Comparison of ENCODE assay signal across 24 mouse cellular contexts in the genomic region with DNA sequence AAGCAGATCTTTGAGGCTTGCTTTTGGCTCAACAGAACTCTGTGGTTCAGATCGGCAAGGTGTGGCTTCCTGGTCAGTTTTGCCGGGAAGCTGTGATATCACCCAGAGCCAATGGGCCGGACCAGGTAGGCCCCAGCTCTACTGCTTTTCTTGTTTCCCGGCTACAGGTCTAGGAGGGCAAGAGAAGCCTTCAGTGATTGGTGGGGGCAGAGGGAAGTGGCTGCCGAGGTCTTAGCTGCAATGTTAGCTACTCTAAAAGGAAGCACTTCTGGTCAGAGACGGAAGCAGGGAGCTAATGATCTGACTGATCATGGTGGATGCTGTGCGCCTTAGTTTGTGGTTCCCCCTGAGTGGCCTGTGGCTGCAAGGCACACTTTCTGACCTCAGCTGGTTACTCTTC.
DNase-seq lines count a peak whose midpoint lies in the region; ATAC-seq lines count a peak whose summit lies in the region.
"Had no signal": no experiment of that assay in that cellular context is flagged by ENCODE, and none has a peak within 500 bp of the region (broad histone marks: within the 10 kb centered on the region; RNA-seq: fewer than 3 reads in every experiment).

No protein-coding gene starts in this region.

- no peaks in the 10 kb centered on the region; the same call in 1 of the 2 replicates for H3K36me3 ChIP-seq in splenic B cell, adult 2 months (ENCODE audit: control insufficient read depth, insufficient read depth, low read length, poor library complexity, severe bottlenecking)
- H3K36me3 ChIP-seq: embryonic facial prominence, embryonic 10.5 days; forebrain, embryonic 15.5 days; heart, embryonic 13.5 days; hindbrain, embryonic 15.5 days; limb, embryonic 12.5 days; liver, embryonic 12.5 days; lung, embryonic 15.5 days; stomach, embryonic 15.5 days had no signal

- H3K27me3 ChIP-seq in splenic B cell, adult 2 months (ENCODE audit: control insufficient read depth, insufficient read depth, low read length, poor library complexity, severe bottlenecking), result no peaks in the 10 kb centered on the region
- H3K27me3 ChIP-seq: forebrain, embryonic 15.5 days; heart, embryonic 13.5 days; hindbrain, embryonic 15.5 days; limb, embryonic 12.5 days; liver, embryonic 12.5 days; lung, embryonic 15.5 days; stomach, embryonic 15.5 days had no signal

- ATAC-seq in common myeloid progenitor, adult 5-6 weeks (replicated peaks; ENCODE audit: low read depth, poor library complexity, severe bottlenecking), result peak; percentile 76
- ATAC-seq in megakaryocyte, adult 5-6 weeks (ENCODE audit: poor library complexity, severe bottlenecking), result peak; percentile 75
- no peak for ATAC-seq in activated CD4-positive, CD25-positive, alpha-beta regulatory T cell, adult 4 months
- ATAC-seq: forebrain, embryonic 15.5 days; liver, embryonic 12.5 days had no signal

- DNase-seq in lung, adult 18-20 months, result peak; percentile 42 to 60
- no peak for DNase-seq in lung, postnatal 14 days
- DNase-seq in splenic B cell, adult 2 months (ENCODE audit: low read depth, low spot score), result peak; percentile 12
- DNase-seq in kidney, postnatal 36 days, result no peak
- no peak for DNase-seq in left cerebral cortex, adult 11 months (ENCODE audit: low spot score)
- DNase-seq: adrenal gland, postnatal 36 days; cerebellum, adult 11 months; cerebellum, adult 9-11 months; gastrocnemius, postnatal 10 days; heart, adult 2 months; kidney, adult 11 months; midbrain, embryonic 14.5 days; thymus, adult 2 months had no signal

Comparison
In these comparisons a context has a peak if more than half of its experiments do, and no peak if none do; other contexts are left out.
1. DNase-seq: peak in lung, adult 18-20 months (2 of 2) and splenic B cell, adult 2 months (single experiment); none in lung, postnatal 14 days (single experiment), kidney, postnatal 36 days (0 of 2) and left cerebral cortex, adult 11 months (single experiment).